Mouse (Mus musculus) heart, embryonic 13.5 days (tissue): ENCODE results near the gene Matn4. TPM values are rescaled to one million over a fixed set of nuclear protein-coding genes. Genes with fewer than 3 reads are reported as not detected.

Source experiments
- ATAC-seq: fragments of 200-750 bp; cut with Nextera tagmentation; 2 replicates; pipeline ENCODE4 v1.8.0; 2017; ENCODE audit warnings: moderate TSS enrichment; ENCODE audit not compliant: insufficient number of reproducible peaks, low FRiP score, low TSS enrichment; ENCODE audit errors: extremely low read depth
- H3K27ac ChIP-seq: fragments of 300-500 bp; sonication (generic); replicated peaks from 2 replicates; pipeline ENCODE4 v1.5.1; 2015; ENCODE audit warnings: moderate library complexity, mild to moderate bottlenecking, inconsistent platforms
- H3K27me3 ChIP-seq: fragments of 300-500 bp; sonication (generic); replicated peaks from 2 replicates; pipeline ENCODE4 v1.6.1; 2015; ENCODE audit warnings: mild to moderate bottlenecking, inconsistent platforms
- H3K36me3 ChIP-seq: fragments of 300-500 bp; sonication (generic); 2 replicates; pipeline ENCODE4 v1.6.1; 2015; ENCODE audit warnings: mild to moderate bottlenecking, inconsistent platforms
- H3K4me1 ChIP-seq: fragments of 300-500 bp; sonication (generic); 2 replicates; pipeline ENCODE4 v1.6.1; 2015; ENCODE audit warnings: inconsistent platforms
- H3K4me2 ChIP-seq: fragments of 300-500 bp; sonication (generic); 2 replicates; pipeline ENCODE4 v1.6.1; 2015; ENCODE audit warnings: inconsistent platforms, mild to moderate bottlenecking, moderate library complexity
- H3K4me3 ChIP-seq: fragments of 300-500 bp; sonication (generic); 2 replicates; pipeline ENCODE4 v1.5.1; 2015; ENCODE audit warnings: moderate library complexity, mild to moderate bottlenecking, inconsistent platforms
- H3K9ac ChIP-seq: fragments of 300-500 bp; sonication (generic); 2 replicates; pipeline ENCODE4 v1.6.1; 2015; ENCODE audit warnings: inconsistent platforms, mild to moderate bottlenecking, moderate library complexity
- H3K9me3 ChIP-seq: fragments of 300-500 bp; sonication (generic); 2 replicates; pipeline ENCODE4 v1.6.1; 2016; ENCODE audit warnings: inconsistent platforms
- WGBS: fragments of 180-500 bp; shearing (Covaris S2); methylation state at CpG from one replicate; pipeline ENCODE4 v1.1.7; 2015; ENCODE audit warnings: mixed read lengths; 5-methylcytosine and 5-hydroxymethylcytosine counted together
- polyA plus RNA-seq: library from polyadenylated mRNA; unstranded; fragments of >200 nt; fragmentation: Nextera tagmentation; extraction: Ambion mirVana; gene quantifications from 2 replicates; pipeline ENCODE4 v1.2.1, GENCODE M21; 2015

Gene Matn4
- polyA plus RNA-seq, 1 experiment from 2014 or later: 5.2 TPM

DNA sequence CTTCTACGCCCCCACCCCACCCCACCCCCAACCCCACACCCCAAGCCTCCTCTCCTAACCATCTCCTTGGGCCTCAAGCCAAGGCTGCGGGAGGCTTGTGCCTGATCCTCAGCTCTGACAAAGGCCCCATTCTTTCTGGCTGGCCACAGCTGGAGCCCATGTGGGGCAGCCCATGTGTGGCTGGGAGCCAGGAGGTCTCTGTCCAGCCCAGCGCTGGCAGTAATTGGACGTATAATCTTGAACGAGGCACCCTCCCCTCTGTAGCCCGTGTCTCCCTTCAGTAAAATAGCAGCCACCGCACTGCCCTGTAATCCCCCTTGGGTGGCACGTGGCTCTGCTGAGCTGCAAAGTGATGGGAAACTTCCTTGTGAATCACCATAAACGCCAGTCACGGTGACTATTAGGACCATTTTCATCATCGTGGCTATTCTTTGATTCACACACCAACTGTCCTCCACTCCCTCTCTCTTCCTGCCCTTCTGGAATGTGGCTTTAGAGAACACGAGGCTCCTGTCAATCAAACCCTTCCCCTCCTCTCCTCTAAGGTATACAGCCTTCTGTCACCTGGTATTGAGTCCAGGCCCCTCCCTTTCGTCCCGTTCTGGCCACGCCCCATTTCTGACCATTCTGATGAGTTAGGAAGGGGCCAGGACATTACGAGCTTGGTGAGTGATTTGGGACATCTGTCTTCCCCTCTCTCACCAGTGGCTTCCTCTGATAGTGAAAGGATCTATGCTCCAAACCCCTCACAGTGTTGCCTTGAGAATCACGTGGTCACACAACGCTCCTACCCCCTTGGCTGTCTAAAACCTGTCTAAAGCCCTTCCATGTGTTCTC is 18.8 kb downstream of the Matn4 start:
- no peaks in the 10 kb centered on the region for H3K36me3 ChIP-seq
- H3K27me3 ChIP-seq: peaks cover 51% of the 10 kb centered on the region
- H3K4me2 ChIP-seq: peak overlapping the region; percentile 33
- H3K4me1 ChIP-seq: peaks cover 33% of the 10 kb centered on the region
- no peak; the same call in 1 of the 2 replicates for ATAC-seq
- H3K9ac ChIP-seq: no peak overlapping the region
- H3K27ac ChIP-seq: peak overlapping the region; percentile 36; the same call in 1 of the 2 replicates
- H3K4me3 ChIP-seq: 0 out of 2 replicates have a peak overlapping the region, but pooled peaks have one; percentile 1
- 15% methylated on average over 18 of the region's 18 CpGs for WGBS
- no peaks in the 10 kb centered on the region for H3K9me3 ChIP-seq

DNA sequence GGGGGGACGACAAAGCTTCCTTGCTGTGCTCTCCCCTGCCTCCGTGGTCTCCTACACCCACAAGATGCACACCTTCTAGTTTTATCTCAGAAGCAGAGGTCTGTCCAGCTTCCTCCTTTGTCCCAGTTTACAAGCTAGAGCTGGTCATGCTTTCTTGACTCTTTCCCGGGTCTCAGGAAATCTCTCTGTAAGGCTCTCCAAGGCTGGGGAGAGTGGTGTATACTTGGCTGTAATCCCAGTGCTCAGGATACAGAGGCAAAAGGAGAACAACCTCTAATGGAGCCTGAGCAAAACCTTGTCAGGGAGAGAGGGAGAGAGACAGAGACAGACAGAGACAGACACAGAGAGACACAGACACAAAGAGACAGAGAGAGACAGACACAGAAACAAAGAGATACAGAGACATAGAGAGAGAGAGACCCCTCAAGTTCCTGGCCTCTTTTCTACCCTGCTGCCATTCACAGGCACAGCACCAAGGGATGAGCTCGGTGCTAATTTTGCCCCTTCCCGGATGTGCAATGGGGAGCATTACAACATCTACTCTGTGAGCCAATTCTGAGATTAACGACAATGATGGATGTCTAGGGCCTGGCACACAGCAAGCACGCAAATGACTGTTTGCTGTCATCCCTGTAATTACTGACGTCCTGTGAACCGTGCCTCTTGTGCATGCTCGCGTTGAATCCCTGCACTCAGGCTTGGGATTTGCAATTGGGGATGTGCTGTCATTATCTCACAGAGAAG is 21.1 kb downstream of the Matn4 start:
- Histone ChIP-seq H3K27me3 (peaks cover 29% of the 10 kb centered on the region), H3K27ac (no peak overlapping the region), H3K4me1 (peaks cover 25% of the 10 kb centered on the region), H3K4me2 (no peak overlapping the region), H3K36me3 (no peaks in the 10 kb centered on the region), H3K4me3 (no peak overlapping the region), H3K9me3 (no peaks in the 10 kb centered on the region), H3K9ac (no peak overlapping the region)
- 49% methylated on average over 11 of the region's 11 CpGs for WGBS
- ATAC-seq: no peak

DNA sequence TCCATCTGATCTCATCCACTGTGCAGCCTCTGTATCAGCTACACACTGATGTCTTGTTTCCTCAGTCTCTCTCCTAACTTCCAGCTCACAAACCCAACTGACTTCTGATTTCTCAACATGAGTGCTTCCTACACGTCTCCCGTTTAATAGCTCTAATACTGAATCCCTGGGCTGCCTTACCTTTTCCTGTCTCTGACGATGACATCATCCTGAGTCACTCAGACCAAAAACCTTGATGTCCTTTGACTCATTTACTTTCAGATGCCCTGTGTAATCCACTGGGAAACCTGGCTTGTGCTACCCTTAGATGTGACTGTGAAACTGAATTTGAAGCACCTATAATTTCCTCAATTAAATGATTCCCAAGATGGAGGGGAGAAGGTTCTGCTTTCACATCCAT is 22.0 kb downstream of the Matn4 start:
- Histone ChIP-seq H3K36me3 (no peaks in the 10 kb centered on the region), H3K4me1 (peaks cover 25% of the 10 kb centered on the region), H3K27ac (no peak overlapping the region), H3K27me3 (peaks cover 21% of the 10 kb centered on the region), H3K9ac (no peak overlapping the region), H3K4me2 (no peak overlapping the region), H3K9me3 (no peaks in the 10 kb centered on the region), H3K4me3 (no peak overlapping the region)
- 70% methylated on average over 3 of the region's 3 CpGs for WGBS
- ATAC-seq: no peak

DNA sequence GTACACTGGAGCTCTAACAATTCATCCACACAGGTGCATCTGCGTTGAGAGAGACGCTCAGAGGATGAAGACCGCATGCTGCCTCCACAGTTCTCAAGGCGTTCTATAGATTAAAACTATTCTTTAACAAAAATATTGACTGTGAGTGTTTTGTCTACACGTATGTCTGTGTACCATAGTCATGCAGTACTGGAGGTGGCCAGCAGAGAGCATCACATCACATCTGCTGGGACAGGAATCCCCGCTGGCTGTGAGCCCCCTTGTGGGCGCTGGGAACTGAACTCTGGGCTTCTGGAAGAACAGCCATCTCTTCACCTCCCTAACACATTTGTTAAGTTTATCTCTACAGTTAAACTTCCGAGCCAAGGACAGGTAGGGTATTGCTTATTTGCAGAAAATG is 23.2 kb downstream of the Matn4 start:
- WGBS: 71% methylated on average over 8 of the region's 8 CpGs
- H3K27me3 ChIP-seq: peaks cover 8% of the 10 kb centered on the region
- H3K9ac ChIP-seq: no peak overlapping the region
- no peak overlapping the region for H3K4me2 ChIP-seq
- no peak overlapping the region for H3K27ac ChIP-seq
- no peaks in the 10 kb centered on the region for H3K9me3 ChIP-seq
- no peak for ATAC-seq
- H3K36me3 ChIP-seq: no peaks in the 10 kb centered on the region
- H3K4me1 ChIP-seq: peaks cover 18% of the 10 kb centered on the region
- H3K4me3 ChIP-seq: no peak overlapping the region

DNA sequence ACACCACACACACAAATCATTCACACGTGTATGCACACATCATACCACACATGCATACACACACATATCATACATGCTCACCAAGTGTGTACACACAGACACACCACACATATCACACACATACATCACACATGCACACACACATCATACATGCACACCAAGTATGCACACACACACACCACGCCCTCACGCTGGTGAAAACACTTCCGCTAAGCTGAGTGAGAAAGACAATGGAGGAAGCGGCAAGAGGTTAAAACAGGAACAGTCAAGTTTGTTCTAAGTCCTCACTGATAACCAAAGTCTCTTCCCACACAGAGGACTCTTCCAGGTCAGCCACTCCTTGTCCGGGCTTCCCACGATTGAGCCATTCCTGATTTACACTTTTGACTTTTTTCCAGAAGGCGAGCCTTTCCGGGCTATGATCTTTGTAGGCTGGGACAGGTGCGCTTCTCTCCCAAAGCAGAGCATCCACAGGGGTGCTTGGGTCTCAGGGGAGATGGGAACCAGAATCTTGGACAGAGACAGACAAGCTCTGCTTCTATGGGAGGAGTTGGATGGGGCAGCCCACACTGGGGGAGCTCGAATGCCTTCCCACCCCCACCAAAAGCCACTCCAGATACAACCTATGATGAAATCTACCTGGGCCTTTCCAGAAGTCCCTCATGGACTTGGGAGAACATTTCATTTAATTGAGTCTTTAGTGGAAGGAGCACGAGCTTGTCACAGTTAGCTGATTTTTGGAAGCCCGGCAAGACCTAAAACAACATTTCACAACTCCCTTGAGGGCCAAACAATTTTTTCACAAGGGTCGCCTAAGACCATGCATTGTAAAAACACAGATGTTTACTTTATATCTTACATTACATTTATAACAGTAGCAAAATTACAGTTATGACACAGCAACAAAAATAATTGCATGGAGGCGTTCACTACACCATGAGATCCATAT is 27.2 kb downstream of the Matn4 start:
- WGBS: 81% methylated on average over 15 of the region's 15 CpGs
- no peaks in the 10 kb centered on the region for H3K9me3 ChIP-seq
- H3K4me1 ChIP-seq: no peaks in the 10 kb centered on the region
- no peaks in the 10 kb centered on the region for H3K27me3 ChIP-seq
- ATAC-seq: no peak
- no peak overlapping the region for H3K27ac ChIP-seq
- H3K36me3 ChIP-seq: no peaks in the 10 kb centered on the region
- no peak overlapping the region for H3K9ac ChIP-seq
- no peak overlapping the region for H3K4me2 ChIP-seq
- no peak overlapping the region for H3K4me3 ChIP-seq

DNA sequence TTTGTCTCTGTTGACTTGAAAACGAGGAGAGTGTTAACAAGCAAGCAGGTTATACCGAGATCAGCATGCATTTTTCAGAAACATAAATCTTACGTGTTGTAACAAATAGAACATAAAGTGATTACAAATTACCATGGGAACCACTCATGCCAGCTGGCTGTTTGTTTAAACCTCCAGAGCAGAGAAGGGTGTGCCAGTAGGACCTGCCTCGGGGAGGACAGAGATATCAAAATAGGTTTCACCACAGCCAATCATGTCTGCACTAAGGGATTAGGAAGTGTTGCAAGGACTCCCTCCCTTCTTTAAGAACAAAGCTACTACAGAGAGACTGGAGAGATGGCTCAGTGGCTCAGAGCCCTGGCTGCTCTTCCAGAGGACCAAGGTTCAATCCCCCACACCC is 31.8 kb downstream of the Matn4 start:
- Histone ChIP-seq H3K9me3 (no peaks in the 10 kb centered on the region), H3K9ac (no peak overlapping the region), H3K4me2 (no peak overlapping the region), H3K27ac (no peak overlapping the region), H3K4me1 (no peaks in the 10 kb centered on the region), H3K36me3 (no peaks in the 10 kb centered on the region), H3K4me3 (no peak overlapping the region), H3K27me3 (no peaks in the 10 kb centered on the region)
- 43% methylated on average over 4 of the region's 4 CpGs for WGBS
- ATAC-seq: no peak

DNA sequence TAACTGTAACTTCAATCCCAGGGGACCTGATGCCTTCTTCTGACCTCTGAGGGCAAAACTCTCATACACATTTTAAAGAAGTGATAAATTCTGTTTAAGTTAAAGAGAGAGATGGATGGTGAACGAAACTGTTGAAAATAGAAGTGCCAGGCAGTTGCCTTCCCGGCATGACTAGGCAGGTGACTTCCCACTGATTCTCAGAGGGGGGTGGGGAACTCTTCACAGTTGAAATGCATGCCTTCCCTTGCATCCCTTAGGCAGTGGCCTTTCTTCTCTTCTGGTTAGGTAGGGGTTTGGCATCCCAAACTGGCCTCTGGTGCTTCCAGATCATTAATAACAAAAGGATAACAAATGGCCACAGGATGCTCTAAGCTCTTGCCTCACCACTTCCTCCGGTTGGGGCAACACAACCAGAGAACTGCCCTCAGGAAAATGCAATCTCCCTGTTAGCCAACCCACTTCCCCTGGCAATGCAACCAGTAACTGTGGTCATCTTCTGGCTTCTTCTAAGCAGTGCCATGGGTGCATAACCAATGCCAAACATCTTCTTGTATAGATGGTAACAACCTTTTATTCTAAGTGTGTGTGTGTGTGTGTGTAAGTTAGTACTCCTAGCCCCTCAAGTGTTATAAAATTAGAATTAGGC is 32.4 kb downstream of the Matn4 start:
- H3K9ac ChIP-seq: no peak overlapping the region
- H3K27ac ChIP-seq: no peak overlapping the region
- no peaks in the 10 kb centered on the region for H3K27me3 ChIP-seq
- H3K4me2 ChIP-seq: no peak overlapping the region
- no peaks in the 10 kb centered on the region for H3K9me3 ChIP-seq
- no peak overlapping the region for H3K4me3 ChIP-seq
- WGBS: 19% methylated on average over 3 of the region's 3 CpGs
- ATAC-seq: no peak
- no peaks in the 10 kb centered on the region for H3K36me3 ChIP-seq
- H3K4me1 ChIP-seq: no peaks in the 10 kb centered on the region

DNA sequence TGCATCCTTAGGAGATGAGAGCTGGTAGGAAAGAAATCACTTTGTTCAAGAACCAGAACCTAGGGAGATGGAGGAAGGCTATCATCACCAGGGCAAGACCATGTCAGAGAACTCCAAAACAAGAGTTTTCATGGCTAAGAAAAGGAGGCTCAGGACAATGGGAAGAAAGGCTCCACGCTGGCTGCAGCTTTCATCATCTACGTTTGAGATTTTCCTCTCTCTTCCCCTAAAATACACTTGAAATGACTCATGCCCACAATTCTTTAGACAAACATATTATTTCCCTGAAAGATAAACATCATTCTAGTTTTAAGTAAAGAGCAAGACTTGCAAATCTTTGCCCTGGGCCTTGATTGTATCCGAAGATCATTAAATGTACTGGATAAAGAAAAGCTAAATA is 33.6 kb downstream of the Matn4 start:
- Histone ChIP-seq H3K4me2 (no peak overlapping the region), H3K9me3 (no peaks in the 10 kb centered on the region), H3K4me1 (no peaks in the 10 kb centered on the region), H3K9ac (no peak overlapping the region), H3K36me3 (no peaks in the 10 kb centered on the region), H3K27ac (no peak overlapping the region), H3K27me3 (no peaks in the 10 kb centered on the region), H3K4me3 (no peak overlapping the region)
- no peak for ATAC-seq
- 74% methylated on average over 3 of the region's 3 CpGs for WGBS

DNA sequence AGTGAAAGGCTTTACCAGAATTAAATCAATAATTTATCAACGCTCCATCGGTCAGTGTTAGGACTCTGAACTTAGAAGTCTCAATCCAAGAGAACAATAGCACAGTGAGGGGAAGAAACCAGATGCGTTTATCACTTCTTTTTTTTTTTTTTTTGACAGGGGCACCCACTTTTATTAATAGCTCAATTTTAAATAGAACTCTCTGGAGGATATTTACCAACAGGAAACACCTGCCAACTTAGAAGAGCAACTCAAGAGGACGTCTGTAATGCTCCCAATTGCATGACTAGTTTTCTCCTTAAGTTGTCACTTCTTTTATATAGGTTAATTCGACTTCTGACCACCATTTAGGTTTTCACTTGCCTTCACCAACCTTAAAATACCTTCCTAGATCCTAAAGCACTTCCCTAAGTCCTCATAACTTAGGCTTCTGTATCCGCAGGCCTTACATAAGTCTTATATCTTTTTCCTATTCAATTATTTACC is 36.3 kb downstream of the Matn4 start:
- Histone ChIP-seq H3K36me3 (no peaks in the 10 kb centered on the region), H3K9me3 (no peaks in the 10 kb centered on the region), H3K4me3 (no peak overlapping the region), H3K4me1 (no peaks in the 10 kb centered on the region), H3K4me2 (no peak overlapping the region), H3K27ac (no peak overlapping the region), H3K27me3 (no peaks in the 10 kb centered on the region), H3K9ac (no peak overlapping the region)
- WGBS: 74% methylated on average over 6 of the region's 6 CpGs
- no peak for ATAC-seq

DNA sequence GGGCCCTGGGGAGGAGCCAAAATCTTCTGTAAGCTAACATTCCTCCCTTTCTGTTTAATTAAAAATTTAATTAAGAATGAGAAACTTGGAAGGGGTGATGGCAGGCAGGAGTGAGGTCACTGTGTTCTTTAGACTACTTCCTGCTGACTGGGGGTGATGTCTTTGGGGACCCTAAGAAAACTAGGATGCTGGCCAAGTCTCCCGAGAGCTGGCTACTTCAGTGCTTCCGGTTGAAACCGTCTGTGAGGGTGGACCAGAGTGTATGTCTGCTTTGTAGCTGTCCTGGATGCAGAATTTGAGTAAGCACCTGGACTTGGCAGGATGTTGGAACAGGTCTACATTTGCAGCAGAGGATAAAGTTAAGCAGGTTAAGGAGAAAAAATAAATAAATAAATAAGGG is 38.0 kb downstream of the Matn4 start:
- no peak for ATAC-seq
- H3K27ac ChIP-seq: no peak overlapping the region
- no peak overlapping the region for H3K9ac ChIP-seq
- H3K36me3 ChIP-seq: no peaks in the 10 kb centered on the region
- H3K9me3 ChIP-seq: no peaks in the 10 kb centered on the region
- 38% methylated on average over 3 of the region's 3 CpGs for WGBS
- H3K4me1 ChIP-seq: no peaks in the 10 kb centered on the region
- no peak overlapping the region for H3K4me2 ChIP-seq
- H3K27me3 ChIP-seq: peaks cover 10% of the 10 kb centered on the region
- H3K4me3 ChIP-seq: no peak overlapping the region
